Mouse (Mus musculus): ENCODE results near the gene Xpc. TPM values are rescaled to one million over a fixed set of nuclear protein-coding genes. Genes with fewer than 3 reads are reported as not detected.

Gene Xpc
- polyA plus RNA-seq, 1 experiment from 2014 or later = 20.1 TPM

DNA sequence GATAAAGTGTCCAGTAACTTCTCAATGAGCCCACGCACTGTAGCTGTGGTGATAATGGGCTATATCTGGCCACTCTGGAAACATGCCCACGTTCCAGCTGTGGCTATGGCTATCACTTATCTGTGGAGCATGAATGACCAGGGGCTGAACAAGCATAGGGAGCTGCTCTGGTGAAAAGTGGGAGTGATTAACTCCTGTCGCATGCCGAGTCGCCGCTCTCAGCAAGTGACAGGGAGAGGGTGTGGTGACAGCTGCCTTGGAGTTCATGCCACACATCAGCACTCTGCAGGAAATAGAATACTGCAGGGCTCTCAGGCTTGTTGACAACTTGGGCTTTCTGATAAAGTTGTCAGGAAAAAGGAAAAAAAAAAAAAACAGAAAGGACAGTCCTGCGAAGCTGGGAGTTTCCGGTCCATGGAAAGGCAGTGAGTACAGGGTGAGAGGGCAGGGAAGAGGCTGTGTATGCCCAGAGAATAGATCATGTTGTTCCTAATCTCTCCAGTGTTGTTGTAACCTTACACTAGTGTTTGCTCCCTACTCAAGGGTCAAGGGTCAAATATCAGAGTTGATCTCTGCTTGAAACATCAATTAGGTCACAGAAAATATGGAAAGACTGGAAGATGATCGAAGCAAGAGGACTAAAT, 30.7 kb upstream of the Xpc start:
- Histone ChIP-seq H3K4me2 (ENCODE audit: low read length) (no peak overlapping the region), H3K27ac (ENCODE audit: low read length) (no peak overlapping the region), H3K4me3 (replicated peaks; ENCODE audit: low read length) (no peak overlapping the region), H3K9me3 (ENCODE audit: control insufficient read depth, low read length) (no peaks in the 10 kb centered on the region), H3K36me3 (ENCODE audit: control insufficient read depth, insufficient read depth) (no peaks in the 10 kb centered on the region), H3K9ac (replicated peaks; ENCODE audit: low read depth, low read length) (no peak overlapping the region), H3K27me3 (replicated peaks; ENCODE audit: control insufficient read depth, insufficient read depth, low read length) (no peaks in the 10 kb centered on the region), H3K4me1 (replicated peaks; ENCODE audit: control insufficient read depth, insufficient read depth, low read length) (no peaks in the 10 kb centered on the region)
- ATAC-seq = no peak
- WGBS = 80% methylated on average over 9 of the region's 9 CpGs

DNA sequence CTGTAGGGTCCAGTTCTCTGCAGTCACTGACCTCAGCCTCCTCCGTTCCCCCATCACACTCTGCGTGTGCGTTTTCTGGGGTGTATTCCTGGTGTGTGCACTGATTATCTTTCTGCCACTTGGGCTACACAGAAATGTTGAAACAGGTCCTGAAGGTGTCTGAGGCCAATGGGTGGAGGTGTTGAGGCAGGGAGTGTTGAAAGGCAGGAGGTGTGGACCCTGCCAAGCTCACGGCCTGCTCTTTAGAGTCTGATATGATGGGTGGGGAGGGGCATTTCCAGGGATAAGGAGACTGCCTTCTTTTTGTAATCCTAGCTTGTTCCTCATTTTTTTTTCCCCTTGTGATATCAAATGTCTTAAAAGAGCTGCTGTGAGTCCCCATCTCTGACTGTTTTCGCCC, 27.4 kb upstream of the Xpc start:
- 84% methylated on average over 5 of the region's 5 CpGs for WGBS
- no peaks in the 10 kb centered on the region for H3K36me3 ChIP-seq (ENCODE audit: control insufficient read depth, insufficient read depth)
- H3K4me1 ChIP-seq (replicated peaks; ENCODE audit: control insufficient read depth, insufficient read depth, low read length) = no peaks in the 10 kb centered on the region
- H3K9ac ChIP-seq (replicated peaks; ENCODE audit: low read depth, low read length) = no peak overlapping the region
- H3K9me3 ChIP-seq (ENCODE audit: control insufficient read depth, low read length) = no peaks in the 10 kb centered on the region
- no peak overlapping the region for H3K4me3 ChIP-seq (replicated peaks; ENCODE audit: low read length)
- no peak for ATAC-seq
- H3K27me3 ChIP-seq (replicated peaks; ENCODE audit: control insufficient read depth, insufficient read depth, low read length) = no peaks in the 10 kb centered on the region
- no peak overlapping the region for H3K4me2 ChIP-seq (ENCODE audit: low read length)
- H3K27ac ChIP-seq (ENCODE audit: low read length) = no peak overlapping the region

DNA sequence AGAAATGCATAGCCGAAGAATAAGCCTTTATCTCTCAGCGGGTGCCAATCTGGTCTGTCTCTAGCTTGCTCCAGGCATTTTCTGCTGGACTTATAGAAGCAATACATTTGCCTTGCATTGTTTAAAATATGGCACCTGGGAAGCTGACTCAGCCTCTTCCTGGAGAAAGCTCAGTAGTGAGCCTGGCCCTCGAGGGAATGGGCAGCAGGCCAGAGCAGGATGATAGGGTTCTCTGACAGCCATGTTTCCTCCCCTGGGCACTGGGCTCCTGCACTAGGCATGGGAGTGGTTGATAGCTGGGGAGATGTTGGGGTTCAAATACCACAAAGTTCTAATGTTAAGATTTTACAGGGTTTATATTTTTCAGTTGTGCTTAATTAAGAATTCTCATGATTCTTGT, 25.6 kb upstream of the Xpc start:
- no peak overlapping the region for H3K4me2 ChIP-seq (ENCODE audit: low read length)
- WGBS = 65% methylated on average over 3 of the region's 3 CpGs
- no peak overlapping the region for H3K9ac ChIP-seq (replicated peaks; ENCODE audit: low read depth, low read length)
- no peaks in the 10 kb centered on the region for H3K9me3 ChIP-seq (ENCODE audit: control insufficient read depth, low read length)
- H3K36me3 ChIP-seq (ENCODE audit: control insufficient read depth, insufficient read depth) = no peaks in the 10 kb centered on the region
- no peaks in the 10 kb centered on the region for H3K27me3 ChIP-seq (replicated peaks; ENCODE audit: control insufficient read depth, insufficient read depth, low read length)
- no peak for ATAC-seq
- no peak overlapping the region for H3K27ac ChIP-seq (ENCODE audit: low read length)
- H3K4me3 ChIP-seq (replicated peaks; ENCODE audit: low read length) = no peak overlapping the region
- H3K4me1 ChIP-seq (replicated peaks; ENCODE audit: control insufficient read depth, insufficient read depth, low read length) = no peaks in the 10 kb centered on the region

DNA sequence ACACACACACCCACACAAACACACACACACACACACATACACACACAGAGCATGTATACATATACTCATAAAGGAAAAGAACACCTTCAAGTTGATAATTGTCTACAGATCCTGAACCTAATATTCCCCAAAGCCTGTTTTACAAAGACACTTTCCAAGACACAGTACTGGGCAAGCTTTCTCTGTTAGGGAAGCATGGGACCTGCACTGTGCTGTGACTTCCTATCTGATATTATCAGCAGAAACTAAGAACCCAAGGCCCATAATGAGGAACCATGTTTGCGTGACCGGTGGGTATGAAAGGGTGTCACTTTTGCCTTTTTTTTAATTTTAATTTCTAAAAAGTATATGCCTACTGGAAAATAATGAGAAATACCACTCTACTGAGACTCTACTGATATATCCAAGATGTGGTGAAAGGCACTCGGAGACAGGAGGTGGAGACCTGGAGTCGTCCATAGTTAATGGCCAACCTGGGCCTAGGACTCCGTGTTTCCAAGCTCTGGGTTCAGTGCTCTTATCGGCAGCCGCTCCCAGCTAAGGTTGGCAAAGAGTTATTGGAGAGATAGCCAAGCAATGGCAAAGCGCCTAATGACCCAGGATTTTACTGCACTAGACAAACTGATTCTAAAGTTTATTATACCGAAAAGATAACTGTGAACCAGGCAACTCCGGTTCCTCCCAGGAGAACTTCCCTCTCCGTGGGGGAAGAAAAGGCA, 20.5 kb upstream of the Xpc start:
- WGBS = 92% methylated on average over 11 of the region's 11 CpGs
- H3K9ac ChIP-seq (replicated peaks; ENCODE audit: low read depth, low read length) = no peak overlapping the region
- H3K4me3 ChIP-seq (replicated peaks; ENCODE audit: low read length) = no peak overlapping the region
- H3K27ac ChIP-seq (ENCODE audit: low read length) = no peak overlapping the region
- H3K9me3 ChIP-seq (ENCODE audit: control insufficient read depth, low read length) = no peaks in the 10 kb centered on the region
- ATAC-seq = no peak
- no peak overlapping the region for H3K4me2 ChIP-seq (ENCODE audit: low read length)
- H3K36me3 ChIP-seq (ENCODE audit: control insufficient read depth, insufficient read depth) = no peaks in the 10 kb centered on the region
- no peaks in the 10 kb centered on the region for H3K4me1 ChIP-seq (replicated peaks; ENCODE audit: control insufficient read depth, insufficient read depth, low read length)
- H3K27me3 ChIP-seq (replicated peaks; ENCODE audit: control insufficient read depth, insufficient read depth, low read length) = no peaks in the 10 kb centered on the region

DNA sequence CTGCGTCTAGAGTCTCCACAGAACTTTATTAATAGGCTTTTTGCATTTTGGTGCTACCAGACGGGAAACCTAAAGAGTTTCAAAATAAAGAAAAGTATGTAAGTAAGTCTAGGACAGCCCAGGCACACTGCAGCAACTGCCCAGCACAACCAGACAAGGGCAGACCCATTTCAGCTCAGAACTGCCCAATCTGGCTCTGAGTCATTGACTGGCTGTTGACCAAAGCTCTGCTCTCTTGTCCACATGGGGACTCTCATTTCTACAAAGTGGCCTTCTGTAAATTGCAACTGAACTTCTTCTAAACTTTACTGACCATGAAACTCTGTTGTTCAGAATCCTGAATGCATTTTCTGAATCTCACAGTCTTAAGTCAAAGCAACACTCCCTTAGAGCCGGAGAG, 19.5 kb upstream of the Xpc start:
- Histone ChIP-seq H3K27me3 (replicated peaks; ENCODE audit: control insufficient read depth, insufficient read depth, low read length) (no peaks in the 10 kb centered on the region), H3K4me3 (replicated peaks; ENCODE audit: low read length) (no peak overlapping the region), H3K36me3 (ENCODE audit: control insufficient read depth, insufficient read depth) (no peaks in the 10 kb centered on the region), H3K27ac (ENCODE audit: low read length) (no peak overlapping the region), H3K4me2 (ENCODE audit: low read length) (no peak overlapping the region), H3K9ac (replicated peaks; ENCODE audit: low read depth, low read length) (no peak overlapping the region), H3K4me1 (replicated peaks; ENCODE audit: control insufficient read depth, insufficient read depth, low read length) (no peaks in the 10 kb centered on the region), H3K9me3 (ENCODE audit: control insufficient read depth, low read length) (no peaks in the 10 kb centered on the region)
- 54% methylated on average over 3 of the region's 3 CpGs for WGBS
- ATAC-seq = no peak

DNA sequence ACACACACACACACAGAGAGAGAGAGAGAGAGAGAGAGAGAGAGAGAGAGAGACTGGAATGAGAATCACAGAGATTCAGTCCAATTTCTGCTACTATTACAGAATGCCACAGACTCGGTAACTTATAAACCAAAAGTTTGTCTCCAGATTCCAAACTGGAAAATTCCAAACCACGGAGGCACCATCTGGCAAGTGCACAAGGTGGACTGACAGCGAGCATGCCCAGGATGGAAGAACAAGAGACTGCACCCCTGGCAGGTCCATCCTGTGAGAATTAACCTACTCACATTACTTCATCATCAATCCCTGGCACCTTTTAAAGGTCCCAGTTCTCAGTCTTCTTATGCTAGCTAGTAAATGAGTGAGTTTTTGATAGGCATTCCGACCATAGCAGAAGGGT, 18.6 kb upstream of the Xpc start:
- no peak overlapping the region for H3K4me2 ChIP-seq (ENCODE audit: low read length)
- no peak for ATAC-seq
- no peak overlapping the region for H3K4me3 ChIP-seq (replicated peaks; ENCODE audit: low read length)
- H3K27me3 ChIP-seq (replicated peaks; ENCODE audit: control insufficient read depth, insufficient read depth, low read length) = no peaks in the 10 kb centered on the region
- no peak overlapping the region for H3K27ac ChIP-seq (ENCODE audit: low read length)
- no peaks in the 10 kb centered on the region for H3K9me3 ChIP-seq (ENCODE audit: control insufficient read depth, low read length)
- H3K4me1 ChIP-seq (replicated peaks; ENCODE audit: control insufficient read depth, insufficient read depth, low read length) = no peaks in the 10 kb centered on the region
- WGBS = 85% methylated on average over 4 of the region's 4 CpGs
- no peak overlapping the region for H3K9ac ChIP-seq (replicated peaks; ENCODE audit: low read depth, low read length)
- H3K36me3 ChIP-seq (ENCODE audit: control insufficient read depth, insufficient read depth) = no peaks in the 10 kb centered on the region

DNA sequence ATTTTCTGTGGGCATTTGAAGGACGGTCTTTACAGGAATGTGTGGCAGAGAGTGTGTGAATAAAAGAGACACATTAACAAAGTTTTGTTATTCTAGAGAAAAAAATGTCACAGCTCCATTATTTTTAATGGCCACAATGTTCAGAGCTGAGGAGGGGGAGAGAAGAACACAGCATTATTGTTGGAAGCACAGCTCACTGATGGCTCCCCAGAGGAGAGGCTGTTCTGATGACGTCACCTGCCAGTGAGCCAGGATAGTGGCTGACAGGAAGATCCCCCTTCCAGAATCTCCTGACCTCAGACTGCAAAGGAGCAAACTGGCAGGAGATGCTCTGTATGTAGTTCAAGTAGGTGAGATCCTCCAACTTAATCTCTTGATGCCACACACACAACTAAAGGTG, 18.1 kb upstream of the Xpc start:
- Histone ChIP-seq H3K27ac (ENCODE audit: low read length) (no peak overlapping the region), H3K9me3 (ENCODE audit: control insufficient read depth, low read length) (no peaks in the 10 kb centered on the region), H3K27me3 (replicated peaks; ENCODE audit: control insufficient read depth, insufficient read depth, low read length) (no peaks in the 10 kb centered on the region), H3K4me3 (replicated peaks; ENCODE audit: low read length) (no peak overlapping the region), H3K36me3 (ENCODE audit: control insufficient read depth, insufficient read depth) (0 out of 2 replicates have a peak, but pooled peaks cover under 1% of the 10 kb centered on the region), H3K4me1 (replicated peaks; ENCODE audit: control insufficient read depth, insufficient read depth, low read length) (no peaks in the 10 kb centered on the region), H3K4me2 (ENCODE audit: low read length) (no peak overlapping the region), H3K9ac (replicated peaks; ENCODE audit: low read depth, low read length) (no peak overlapping the region)
- 47% methylated on average over 2 of the region's 2 CpGs for WGBS
- ATAC-seq = no peak

DNA sequence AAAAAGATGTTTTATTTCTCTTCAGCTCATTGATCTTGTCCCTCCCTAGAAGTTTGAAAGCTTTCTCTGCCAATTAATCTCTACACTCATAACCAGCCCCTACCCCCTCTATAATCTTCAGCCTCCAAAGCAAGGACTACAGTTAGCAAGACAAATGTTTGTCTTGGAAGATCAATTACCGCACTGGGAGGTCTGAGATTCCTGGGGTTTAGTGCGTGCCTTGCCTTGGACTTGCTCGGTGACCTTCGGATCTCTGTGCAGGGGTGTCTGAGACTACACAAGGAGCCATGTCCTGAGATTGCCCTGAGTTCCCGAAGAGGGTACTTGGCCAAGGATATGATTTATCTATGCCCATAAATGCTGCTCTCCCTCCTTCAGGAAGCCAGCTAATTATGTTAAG, 17.7 kb upstream of the Xpc start:
- Histone ChIP-seq H3K4me1 (replicated peaks; ENCODE audit: control insufficient read depth, insufficient read depth, low read length) (no peaks in the 10 kb centered on the region), H3K4me2 (ENCODE audit: low read length) (no peak overlapping the region), H3K36me3 (ENCODE audit: control insufficient read depth, insufficient read depth) (0 out of 2 replicates have a peak, but pooled peaks cover 2% of the 10 kb centered on the region), H3K4me3 (replicated peaks; ENCODE audit: low read length) (no peak overlapping the region), H3K27me3 (replicated peaks; ENCODE audit: control insufficient read depth, insufficient read depth, low read length) (no peaks in the 10 kb centered on the region), H3K9ac (replicated peaks; ENCODE audit: low read depth, low read length) (no peak overlapping the region), H3K9me3 (ENCODE audit: control insufficient read depth, low read length) (no peaks in the 10 kb centered on the region), H3K27ac (ENCODE audit: low read length) (no peak overlapping the region)
- ATAC-seq = no peak
- 68% methylated on average over 5 of the region's 5 CpGs for WGBS

DNA sequence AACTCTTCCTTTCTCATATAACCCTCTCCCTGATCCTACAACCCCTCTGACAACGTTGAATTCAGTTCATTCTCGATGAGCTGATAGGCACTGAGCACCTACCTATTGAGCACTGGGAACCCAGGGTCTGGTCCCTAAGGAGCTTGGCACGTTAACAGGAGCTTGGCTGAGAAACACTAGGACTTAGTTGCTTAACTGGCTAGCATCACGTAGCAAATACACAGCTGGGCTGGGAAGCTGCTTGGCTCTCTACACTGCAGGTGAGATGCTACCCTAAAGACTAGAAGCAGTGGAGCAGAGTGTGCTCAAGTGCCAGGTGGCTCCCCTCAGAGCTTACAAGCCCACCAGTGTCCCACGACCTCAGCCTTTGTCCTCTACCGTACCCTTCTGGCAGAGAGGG, 17.0 kb upstream of the Xpc start:
- Histone ChIP-seq H3K4me2 (ENCODE audit: low read length) (no peak overlapping the region), H3K27me3 (replicated peaks; ENCODE audit: control insufficient read depth, insufficient read depth, low read length) (no peaks in the 10 kb centered on the region), H3K4me3 (replicated peaks; ENCODE audit: low read length) (no peak overlapping the region), H3K9me3 (ENCODE audit: control insufficient read depth, low read length) (no peaks in the 10 kb centered on the region), H3K36me3 (ENCODE audit: control insufficient read depth, insufficient read depth) (0 out of 2 replicates have a peak, but pooled peaks cover 2% of the 10 kb centered on the region), H3K4me1 (replicated peaks; ENCODE audit: control insufficient read depth, insufficient read depth, low read length) (no peaks in the 10 kb centered on the region), H3K9ac (replicated peaks; ENCODE audit: low read depth, low read length) (no peak overlapping the region), H3K27ac (ENCODE audit: low read length) (no peak overlapping the region)
- 79% methylated on average over 6 of the region's 6 CpGs for WGBS
- ATAC-seq = no peak
